ENCODE assay signal across 14 mouse cellular contexts in genomic region chr7:51840515-51840914, GRCm38 (mm10). TPM values are rescaled to one million over a fixed set of nuclear protein-coding genes. Genes with fewer than 3 reads are reported as not detected.
DNase-seq lines count a peak whose midpoint lies in the region; ATAC-seq and TF ChIP-seq lines count a peak whose summit lies in the region.
"Had no signal": no experiment of that assay in that cellular context is flagged by ENCODE, and none has a peak within 500 bp of the region (broad histone marks: within the 10 kb centered on the region; RNA-seq: fewer than 3 reads in every experiment).

No protein-coding gene starts in this region.

- 63% methylated on average over 7 of the region's 7 CpGs for WGBS in embryonic facial prominence, embryonic 14.5 days
- 89% methylated on average over 7 of the region's 7 CpGs for WGBS in embryonic facial prominence, embryonic 10.5 days
- WGBS in midbrain, postnatal 0 days = 63% methylated on average over 7 of the region's 7 CpGs

- CTCF ChIA-PET in Patski (lab: Charles Lee) = interaction anchor here (1.2 kb wide), 2 partner anchors 9 kb away, joined by 3 to 5 read pairs; no protein-coding TSS in a partner anchor

- H3K9me3 ChIP-seq in embryonic facial prominence, embryonic 14.5 days (ENCODE audit: control insufficient read depth, low read length) = no peaks in the 10 kb centered on the region
- 0 out of 2 replicates have a peak, but pooled peaks cover 4% of the 10 kb centered on the region for H3K9me3 ChIP-seq in embryonic facial prominence, embryonic 10.5 days
- H3K9me3 ChIP-seq in midbrain, postnatal 0 days (ENCODE audit: low read length) = 0 out of 2 replicates have a peak, but pooled peaks cover 6% of the 10 kb centered on the region
- H3K9me3 ChIP-seq: heart, embryonic 15.5 days had no signal

- no peak overlapping the region for H3K4me3 ChIP-seq in embryonic facial prominence, embryonic 14.5 days (ENCODE audit: low read depth, low read length)
- no peak overlapping the region for H3K4me3 ChIP-seq in embryonic facial prominence, embryonic 10.5 days
- H3K4me3 ChIP-seq in midbrain, postnatal 0 days (ENCODE audit: low read depth, low read length) = no peak overlapping the region
- H3K4me3 ChIP-seq: heart, embryonic 15.5 days had no signal

- no peaks in the 10 kb centered on the region for H3K27me3 ChIP-seq in embryonic facial prominence, embryonic 14.5 days (replicated peaks; ENCODE audit: control insufficient read depth, insufficient read depth, low read length)
- no peaks in the 10 kb centered on the region for H3K27me3 ChIP-seq in embryonic facial prominence, embryonic 10.5 days (replicated peaks; ENCODE audit: low read depth, poor library complexity, severe bottlenecking)
- no peaks in the 10 kb centered on the region for H3K27me3 ChIP-seq in Patski
- H3K27me3 ChIP-seq in midbrain, postnatal 0 days (ENCODE audit: insufficient read depth, low read length) = no peaks in the 10 kb centered on the region
- H3K27me3 ChIP-seq: heart, embryonic 15.5 days had no signal

- H3K4me2 ChIP-seq in embryonic facial prominence, embryonic 14.5 days (ENCODE audit: low read depth, low read length) = no peak overlapping the region
- H3K4me2 ChIP-seq in midbrain, postnatal 0 days (ENCODE audit: low read depth, low read length, poor library complexity, severe bottlenecking) = no peak overlapping the region
- H3K4me2 ChIP-seq: heart, embryonic 15.5 days had no signal

- no peaks in the 10 kb centered on the region for H3K36me3 ChIP-seq in embryonic facial prominence, embryonic 14.5 days (ENCODE audit: control insufficient read depth, insufficient read depth, low read length)
- H3K36me3 ChIP-seq in embryonic facial prominence, embryonic 10.5 days (replicated peaks) = no peaks in the 10 kb centered on the region
- H3K36me3 ChIP-seq in midbrain, postnatal 0 days (ENCODE audit: insufficient read depth, low read length) = no peaks in the 10 kb centered on the region
- H3K36me3 ChIP-seq: heart, embryonic 15.5 days had no signal

- in situ Hi-C loops in Patski (cut with MboI; ENCODE audit: low pct_unique_long_range_greater_than_20kb) = no loop called here

- no peak for TF ChIP-seq CTCF in Patski (IDR thresholded peaks at IDR 0.05)
- TF ChIP-seq CTCF in midbrain, postnatal 0 days (IDR thresholded peaks at IDR 0.05) = no peak

- intact Hi-C loops in heart, postnatal 10 days (cut with DNase I) = no loop called here

- H3K27ac ChIP-seq in embryonic facial prominence, embryonic 14.5 days (replicated peaks; ENCODE audit: low read depth, low read length) = no peak overlapping the region
- H3K27ac ChIP-seq in embryonic facial prominence, embryonic 10.5 days (replicated peaks) = no peak overlapping the region
- H3K27ac ChIP-seq in midbrain, postnatal 0 days (ENCODE audit: low read depth, low read length) = peak overlapping the region; percentile 43; the same call in 1 of the 2 replicates
- H3K27ac ChIP-seq: heart, embryonic 15.5 days had no signal

- DNase-seq in embryonic facial prominence, embryonic 14.5 days (ENCODE audit: low spot score) = peak; percentile 67
- no peak for DNase-seq in embryonic facial prominence, embryonic 10.5 days (ENCODE audit: low spot score)
- DNase-seq in kidney, postnatal 10 days = peak; percentile 9
- no peak for DNase-seq in kidney, postnatal 25 days
- DNase-seq in Patski (ENCODE audit: low read depth, low spot score) = no peak
- DNase-seq in midbrain, postnatal 0 days (ENCODE audit: low spot score) = no peak
- DNase-seq in adrenal gland, postnatal 10 days = no peak
- DNase-seq in heart, postnatal 10 days = no peak
- DNase-seq: adrenal gland, postnatal 25 days; cerebellum, postnatal 25 days; layer of hippocampus, adult 9-11 months; lung, postnatal 36 days; thymus, postnatal 36 days had no signal

- ATAC-seq in embryonic facial prominence, embryonic 14.5 days (ENCODE audit: low read depth) = no peak; the same call in 1 of the 2 replicates
- ATAC-seq in Patski = peak; percentile 96
- ATAC-seq in midbrain, postnatal 0 days (ENCODE audit: low FRiP score) = no peak

- POLR2A ChIA-PET in Patski (lab: Charles Lee) = no interaction called here

- H3K4me1 ChIP-seq in embryonic facial prominence, embryonic 14.5 days (ENCODE audit: control insufficient read depth, insufficient read depth, low read length) = no peaks in the 10 kb centered on the region; the same call in 1 of the 2 replicates
- no peaks in the 10 kb centered on the region for H3K4me1 ChIP-seq in embryonic facial prominence, embryonic 10.5 days
- no peaks in the 10 kb centered on the region for H3K4me1 ChIP-seq in midbrain, postnatal 0 days (ENCODE audit: insufficient read depth, low read length)
- H3K4me1 ChIP-seq: heart, embryonic 15.5 days had no signal

- no peak overlapping the region for H3K9ac ChIP-seq in embryonic facial prominence, embryonic 14.5 days (ENCODE audit: low read depth, low read length)
- no peak overlapping the region for H3K9ac ChIP-seq in midbrain, postnatal 0 days (replicated peaks; ENCODE audit: low read length, poor library complexity, severe bottlenecking)
- H3K9ac ChIP-seq: heart, embryonic 15.5 days had no signal

RNA-seq across cellular contexts. Expression of gene Gas2, which starts 21.3 kb away (rescaled TPM):
- polyA plus RNA-seq in embryonic facial prominence, embryonic 14.5 days (2014; fragmentation: Nextera tagmentation; extraction: Ambion mirVana) = 53.9 and 66.8 TPM in 2 replicates
- 28.2 and 30.1 TPM in 2 replicates for polyA plus RNA-seq in embryonic facial prominence, embryonic 10.5 days (2016; fragmentation: Nextera tagmentation; extraction: Ambion mirVana)
- 2.8 TPM for polyA plus RNA-seq in Patski (2021)
- 17.5 and 37.1 TPM in 2 replicates for total RNA-seq in midbrain, postnatal 0 days (2014; rRNA removed)
- polyA plus RNA-seq in midbrain, postnatal 0 days (2015; fragmentation: Nextera tagmentation; extraction: Ambion mirVana) = 14.7 and 15.0 TPM in 2 replicates
- total RNA-seq in adrenal gland, postnatal 10 days (2021) = 10 to 100 TPM; 30.3 to 30.8 TPM
- total RNA-seq in heart, postnatal 10 days (2021) = 10 to 100 TPM; 11.7 to 15.3 TPM

RNA-seq across cellular contexts. Expression of gene Fancf, which starts 21.6 kb away (rescaled TPM):
- polyA plus RNA-seq in embryonic facial prominence, embryonic 14.5 days (2014; fragmentation: Nextera tagmentation; extraction: Ambion mirVana) = 12.0 and 12.3 TPM in 2 replicates
- 10.0 and 10.1 TPM in 2 replicates for polyA plus RNA-seq in embryonic facial prominence, embryonic 10.5 days (2016; fragmentation: Nextera tagmentation; extraction: Ambion mirVana)
- polyA plus RNA-seq in Patski (2021) = 2.7 TPM
- total RNA-seq in midbrain, postnatal 0 days (2014; rRNA removed) = 10.6 and 11.3 TPM in 2 replicates
- polyA plus RNA-seq in midbrain, postnatal 0 days (2015; fragmentation: Nextera tagmentation; extraction: Ambion mirVana) = 7.0 and 8.2 TPM in 2 replicates
- total RNA-seq in adrenal gland, postnatal 10 days (2021) = 1 to 10 TPM; 6.8 to 7.6 TPM
- 1 to 10 TPM; 2.8 to 3.8 TPM for total RNA-seq in heart, postnatal 10 days (2021)

Comparison
In these comparisons a context has a peak if more than half of its experiments do, and no peak if none do; other contexts are left out.
1. DNase-seq: peak in embryonic facial prominence, embryonic 14.5 days (single experiment) and kidney, postnatal 10 days (single experiment); none in embryonic facial prominence, embryonic 10.5 days (single experiment), kidney, postnatal 25 days (0 of 2), Patski (single experiment), midbrain, postnatal 0 days (single experiment), adrenal gland, postnatal 10 days (single experiment) and heart, postnatal 10 days (0 of 2).